Mouse (Mus musculus) megakaryocyte-erythroid progenitor cell, adult 5-6 weeks (primary cell): Measurements from ENCODE around the gene Pdlim1. TPM values are rescaled to one million over a fixed set of nuclear protein-coding genes. Genes with fewer than 3 reads are reported as not detected.

Experiments
- ATAC-seq: replicated peaks from 2 replicates; pipeline ENCODE4 v1.8.0; 2016; ENCODE audit warnings: mild to moderate bottlenecking, inconsistent platforms; ENCODE audit not compliant: severe bottlenecking, poor library complexity, low FRiP score, low TSS enrichment
- total RNA-seq, 2 experiments: library from RNA; stranded (forward) in 1 of 2; stranded (reverse) in 1 of 2; fragments of 200-1000, 215-1000 nt in 1 of 2; fragments of >200 nt in 1 of 2; fragmentation: Nextera tagmentation in 1 of 2; gene quantifications; 2 replicates each; pipeline ENCODE4 v1.2.3; 2014 to 2017

The Pdlim1 gene
- total RNA-seq, 2 experiments from 2014 or later, result 106 to 179 TPM

DNA sequence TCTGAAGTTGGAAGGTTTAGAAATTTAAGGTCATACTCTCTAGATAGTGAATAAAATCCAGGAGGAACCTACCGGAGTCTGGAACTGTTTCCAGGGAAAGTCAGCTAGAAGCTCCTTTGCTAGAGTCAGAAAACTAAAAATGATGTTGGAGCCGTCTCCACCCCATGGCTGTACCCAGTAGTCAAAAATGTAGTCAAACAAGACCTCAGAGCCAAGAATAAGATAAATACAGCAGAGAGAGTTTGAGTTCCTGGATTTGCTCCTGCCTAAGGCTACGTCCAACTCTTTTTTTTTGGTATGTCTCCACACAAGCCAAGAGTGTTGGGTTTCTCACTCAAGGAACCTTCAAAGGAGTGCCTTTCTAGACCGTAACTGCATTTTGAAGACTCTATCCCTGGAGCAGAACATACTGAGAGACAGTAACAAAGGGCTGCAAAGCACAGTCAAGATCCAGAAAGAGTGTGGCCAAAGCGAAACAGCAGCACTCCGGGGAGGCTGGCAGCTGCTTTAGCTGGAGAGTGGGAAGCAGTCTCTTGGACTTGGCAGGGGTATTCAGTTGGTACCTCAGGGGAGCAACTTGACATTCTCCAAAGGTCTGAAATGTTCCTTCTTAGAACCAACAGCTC is 18.6 kb upstream of the Pdlim1 start:
- no peak for ATAC-seq

DNA sequence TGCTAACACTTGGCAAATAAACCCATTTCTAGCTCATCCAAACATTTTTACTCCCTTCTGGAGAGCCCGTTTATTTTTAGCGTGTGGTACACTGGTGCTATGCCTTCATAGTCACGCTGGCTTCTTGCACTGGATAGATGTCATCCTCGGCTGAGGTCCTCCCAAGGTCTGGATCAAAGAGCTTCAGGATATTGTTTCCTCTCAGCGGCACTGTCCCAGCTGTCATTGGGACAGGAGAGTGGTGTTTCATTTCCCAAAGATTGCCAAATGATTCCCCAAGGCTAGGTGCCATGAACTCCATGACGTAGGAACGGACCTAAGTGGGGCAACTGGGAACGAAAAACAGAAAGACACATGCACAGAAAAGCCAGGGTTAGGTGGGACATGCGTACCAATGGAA is 16.8 kb upstream of the Pdlim1 start:
- ATAC-seq, result no peak

DNA sequence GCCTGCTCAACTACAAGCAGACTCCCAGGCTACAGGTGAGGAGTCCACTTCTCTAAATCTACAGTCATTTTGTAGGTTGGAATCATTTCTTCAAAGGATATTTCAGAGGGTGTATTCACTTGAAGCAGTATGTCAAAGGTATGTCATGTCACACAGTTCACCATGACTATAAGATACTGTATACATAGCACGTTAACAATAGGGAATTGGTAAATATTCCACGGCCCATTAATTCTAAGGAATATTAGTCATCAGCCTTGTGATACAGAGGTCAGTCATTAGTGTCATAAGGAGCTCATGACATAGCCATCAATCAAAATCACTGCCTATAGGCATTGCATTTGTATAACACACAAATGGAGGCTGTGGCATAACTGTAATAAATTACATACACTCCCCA is 13.1 kb upstream of the Pdlim1 start:
- no peak for ATAC-seq

DNA sequence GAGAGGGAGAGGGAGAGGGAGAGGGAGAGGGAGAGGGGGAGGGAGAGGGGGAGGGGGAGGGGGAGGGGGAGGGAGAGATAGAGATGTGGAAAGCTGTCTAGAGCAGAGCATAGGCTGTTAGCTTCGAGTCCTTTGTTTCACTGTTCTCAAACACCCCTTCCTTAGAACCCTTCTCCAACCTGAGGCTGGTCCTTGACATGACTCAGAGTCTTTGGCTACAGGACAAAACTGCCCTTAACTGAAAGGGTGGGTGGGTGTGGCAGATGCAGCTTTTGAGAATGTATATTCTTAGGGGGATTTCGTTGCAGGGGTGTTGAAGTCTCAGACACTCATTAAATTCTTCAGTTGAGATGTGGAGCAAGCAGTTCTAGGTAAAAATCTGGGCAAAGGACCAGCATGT is 11.8 kb upstream of the Pdlim1 start:
- no peak for ATAC-seq

DNA sequence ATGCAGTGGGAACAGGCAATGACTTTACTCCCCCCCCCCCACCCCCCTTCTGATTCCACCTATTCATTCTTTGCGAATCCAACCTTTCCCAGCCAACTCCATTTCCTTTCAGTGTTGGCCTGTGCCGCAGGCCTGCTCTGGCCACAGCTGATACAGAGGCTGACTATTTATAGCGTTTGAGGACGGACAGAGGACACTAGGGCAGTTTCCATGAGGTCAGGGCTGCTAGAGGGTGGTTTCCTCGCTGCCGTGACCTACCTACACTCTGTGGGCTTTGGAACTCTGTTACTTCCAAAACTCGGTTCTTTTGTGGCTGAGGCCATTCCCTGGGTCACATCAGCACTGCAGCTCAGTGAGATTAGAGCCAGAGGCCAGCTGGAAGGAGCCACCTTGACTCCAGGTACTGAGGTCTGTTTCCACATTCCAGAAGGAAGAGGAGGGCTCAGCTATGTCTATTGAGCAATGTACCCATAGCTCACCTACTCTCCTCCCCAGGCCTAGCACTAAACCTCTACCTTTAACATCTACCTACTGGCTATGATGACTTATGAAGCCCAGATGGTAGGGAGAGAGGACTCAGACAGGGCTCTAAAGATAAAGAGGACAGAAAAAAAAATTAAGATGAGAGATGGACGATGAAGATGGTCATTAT is 6.9 kb upstream of the Pdlim1 start:
- no peak for ATAC-seq

DNA sequence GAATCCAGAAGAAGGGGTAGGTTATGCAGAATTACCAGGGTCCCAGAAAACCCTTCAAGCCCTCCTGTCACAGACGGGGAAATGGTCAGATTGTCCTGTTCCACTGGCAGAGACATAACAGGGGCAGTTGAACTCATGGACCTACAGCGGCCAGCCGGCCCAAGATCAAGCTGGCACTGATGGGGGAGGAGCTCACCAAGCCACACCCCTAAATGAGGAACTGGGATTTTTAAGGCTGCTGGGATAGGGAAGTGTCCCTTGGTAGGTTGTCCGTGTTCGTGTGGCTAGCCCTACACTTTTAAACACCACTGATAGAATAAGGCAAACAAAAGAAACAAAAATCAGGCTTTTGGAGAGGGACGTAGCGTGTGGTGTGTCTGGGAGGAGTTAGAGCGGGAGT is 5.9 kb upstream of the Pdlim1 start:
- no peak for ATAC-seq

DNA sequence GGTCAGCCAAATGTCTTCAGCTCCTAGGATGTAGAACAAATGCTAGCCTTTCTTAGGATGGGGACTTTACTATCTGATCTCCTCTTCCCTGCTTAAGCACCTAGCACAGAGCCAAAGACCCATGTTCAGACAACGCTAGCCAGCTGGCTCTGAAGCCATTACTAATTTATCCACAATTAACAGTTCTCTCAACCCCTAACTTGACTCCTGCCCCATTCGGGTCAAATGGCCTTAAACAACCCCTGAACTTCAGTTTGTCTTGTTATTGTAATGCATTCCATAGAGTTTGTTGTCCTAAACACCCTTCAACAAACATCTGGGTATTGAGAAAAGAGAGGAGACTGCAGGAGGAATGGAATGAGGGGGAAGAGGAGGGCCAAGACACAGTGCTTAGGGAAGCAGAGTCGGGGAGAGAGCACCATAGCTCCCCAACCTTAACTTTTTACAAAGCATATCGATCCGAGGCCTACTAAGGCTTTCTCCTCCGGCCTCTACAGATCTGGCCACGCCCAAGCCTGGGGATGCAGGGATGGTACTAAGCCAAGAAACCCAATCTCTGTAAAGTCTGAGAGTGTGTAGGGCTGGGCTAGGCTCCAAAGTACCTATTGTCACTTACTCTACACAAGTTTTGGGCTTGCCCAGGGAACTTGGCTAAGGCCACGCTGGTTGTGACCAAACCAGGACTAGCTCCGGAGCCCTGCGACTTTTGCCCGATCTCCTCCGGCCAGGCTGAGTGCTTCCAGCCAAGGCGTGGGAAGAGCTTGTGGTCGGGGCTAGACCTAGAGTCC is 4.0 kb upstream of the Pdlim1 start:
- no peak for ATAC-seq

DNA sequence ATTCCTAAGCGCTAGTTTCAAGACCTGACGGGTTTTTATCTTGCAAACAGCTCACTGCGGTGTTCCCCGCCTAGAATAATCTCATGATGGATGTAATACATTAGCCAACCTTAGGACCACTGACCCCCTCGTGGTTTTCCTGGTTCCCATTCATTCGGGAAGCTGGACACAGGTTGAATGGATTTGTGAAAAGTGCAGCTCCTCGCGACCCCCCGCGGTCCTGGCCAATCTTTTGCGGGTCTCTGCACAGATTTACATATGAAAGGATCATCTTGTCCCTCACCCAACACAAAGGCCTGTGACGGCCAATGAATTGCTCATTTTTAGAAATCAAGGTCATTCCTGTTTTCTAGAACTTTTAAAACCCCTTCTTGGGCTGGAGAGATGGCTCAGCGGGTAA is 1.0 kb upstream of the Pdlim1 start:
- no peak for ATAC-seq

DNA sequence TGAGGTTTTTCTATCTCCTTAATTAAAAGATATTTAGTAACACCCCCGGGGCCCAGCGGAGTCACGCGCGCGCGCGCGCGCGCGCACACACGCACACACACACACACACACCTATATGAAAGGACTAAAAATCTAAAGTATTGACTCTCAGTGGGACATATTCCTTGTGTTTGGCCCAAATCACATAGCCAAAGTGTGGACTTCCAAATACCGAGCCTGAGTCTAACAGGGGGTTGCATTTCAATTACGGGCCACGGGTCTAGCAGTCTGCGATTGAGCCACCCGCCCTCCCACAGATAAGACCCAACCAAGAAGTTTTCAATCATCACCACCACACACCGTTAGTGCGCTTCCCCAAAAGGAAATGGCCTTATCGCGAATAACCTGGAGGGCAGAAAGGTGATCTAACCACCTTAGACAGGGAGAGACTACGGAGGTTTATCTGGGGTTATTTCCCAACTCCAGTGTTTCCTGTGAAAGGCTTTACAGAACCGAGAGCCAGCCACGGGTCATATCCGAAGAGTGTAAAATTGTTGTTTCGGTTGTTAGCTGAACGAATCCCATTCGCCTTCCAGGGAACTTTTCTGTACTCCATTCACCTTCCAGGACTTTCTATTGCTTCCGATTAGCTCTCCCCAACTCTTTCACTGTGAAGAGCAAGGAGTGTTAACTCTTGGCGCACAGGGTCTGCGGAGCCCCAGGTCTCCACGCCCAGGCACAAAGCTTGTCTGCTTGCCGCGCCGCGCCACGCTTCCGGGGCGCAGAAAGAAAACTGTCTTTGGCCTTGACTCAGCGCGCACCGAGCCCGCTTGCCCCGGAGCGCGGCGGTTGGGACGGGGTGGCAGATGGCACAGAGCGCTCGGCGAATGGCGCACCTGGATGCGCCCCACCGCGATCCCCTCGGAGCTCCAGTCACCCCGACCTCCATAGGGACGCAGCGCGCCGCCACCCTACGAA is 1.0 kb downstream of the Pdlim1 start:
- peak; percentile 29 for ATAC-seq

DNA sequence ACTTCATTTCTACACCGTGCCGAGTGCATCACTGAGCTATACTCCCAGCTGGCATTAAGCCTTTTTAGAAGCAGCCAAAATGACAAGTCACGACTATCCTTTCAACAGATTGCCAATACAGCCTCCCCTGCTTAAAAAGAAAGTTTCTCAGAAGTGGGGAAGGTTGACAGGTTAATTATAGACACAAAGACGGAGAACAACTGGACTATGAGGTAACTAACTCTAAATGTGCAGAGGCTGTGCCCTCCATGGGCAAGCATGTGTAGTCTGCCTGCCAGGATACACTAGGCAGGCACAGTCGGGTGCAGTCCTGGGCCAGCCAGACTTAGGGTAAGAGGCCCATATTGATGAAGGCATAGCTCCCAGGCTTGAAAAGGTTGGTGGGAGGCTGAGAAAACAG is 2.1 kb downstream of the Pdlim1 start:
- ATAC-seq, result no peak

DNA sequence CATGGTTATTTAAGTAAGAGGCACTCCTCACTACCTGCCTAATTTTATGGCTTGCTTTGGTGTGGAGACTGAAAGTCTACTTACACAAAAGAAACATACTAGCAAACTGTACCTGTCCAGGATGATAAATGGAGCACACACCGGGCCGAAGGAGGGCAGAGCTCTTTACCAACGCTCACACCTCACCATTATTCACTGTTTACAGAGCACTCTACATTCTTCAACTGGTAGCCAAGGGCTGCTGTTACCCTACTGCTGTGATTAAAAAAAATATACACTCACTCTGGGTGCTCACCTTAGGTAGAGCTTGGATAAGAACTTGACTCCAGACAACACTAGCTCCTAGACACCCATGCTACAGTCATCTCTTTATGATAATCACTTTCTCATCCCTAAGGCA is 3.1 kb downstream of the Pdlim1 start:
- no peak for ATAC-seq

DNA sequence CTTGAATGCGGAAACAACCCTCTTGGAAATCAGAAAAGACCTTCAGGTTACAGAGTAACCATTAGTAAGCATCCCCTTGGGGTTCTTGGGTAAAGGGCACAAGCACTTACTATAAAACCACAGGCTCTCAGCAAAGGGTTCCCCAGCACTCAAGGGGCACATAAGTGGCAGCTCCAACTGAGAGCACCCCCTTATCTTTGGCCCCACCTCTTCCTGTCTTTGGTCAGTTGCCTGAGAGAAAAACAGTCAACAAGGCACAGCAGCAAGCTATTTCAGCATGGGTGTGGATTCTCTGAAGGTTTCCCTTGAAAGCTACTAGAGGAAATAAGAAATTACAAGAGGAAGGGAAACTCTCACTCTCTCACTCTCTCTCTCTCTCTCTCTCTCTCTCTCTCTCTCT is 4.3 kb downstream of the Pdlim1 start:
- ATAC-seq, result peak; percentile 67

DNA sequence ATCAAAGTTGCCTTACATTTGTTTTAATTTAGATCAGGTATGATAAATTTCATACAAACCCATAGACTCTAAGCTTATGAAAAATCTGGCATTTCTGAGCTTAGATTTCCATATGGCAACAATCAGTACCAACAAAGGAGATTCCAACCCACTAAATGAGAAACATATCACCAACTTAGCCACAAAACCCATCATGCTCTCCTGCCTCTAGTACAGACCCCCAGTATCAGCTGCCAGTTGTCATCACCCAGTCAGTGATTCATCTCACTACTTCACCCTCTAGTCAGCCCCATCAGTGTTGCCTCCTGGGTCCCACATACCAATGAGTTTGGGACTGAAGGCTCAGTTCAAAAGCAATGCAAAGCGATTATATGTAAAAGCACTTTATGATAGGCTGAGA is 12.2 kb downstream of the Pdlim1 start:
- ATAC-seq, result no peak

DNA sequence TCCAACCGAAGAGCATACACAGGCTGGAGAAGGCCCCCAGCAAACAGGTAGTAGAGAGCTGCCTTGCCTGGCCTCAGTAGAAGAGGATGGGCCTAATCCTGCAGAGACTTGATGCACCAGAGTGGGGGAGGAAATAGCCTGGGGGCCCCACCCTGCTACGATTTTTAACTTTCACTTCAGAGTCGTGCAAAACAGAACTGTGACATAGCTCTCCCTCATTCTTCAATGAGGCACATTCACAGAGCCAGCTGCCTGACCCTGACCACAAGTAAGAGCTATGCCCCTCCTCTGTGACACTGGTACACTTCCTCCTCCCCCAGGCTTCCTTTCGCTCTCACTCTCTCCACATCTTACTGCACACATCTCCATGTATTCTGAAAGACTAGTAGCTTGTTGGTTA is 14.2 kb downstream of the Pdlim1 start:
- ATAC-seq, result peak; percentile 54

DNA sequence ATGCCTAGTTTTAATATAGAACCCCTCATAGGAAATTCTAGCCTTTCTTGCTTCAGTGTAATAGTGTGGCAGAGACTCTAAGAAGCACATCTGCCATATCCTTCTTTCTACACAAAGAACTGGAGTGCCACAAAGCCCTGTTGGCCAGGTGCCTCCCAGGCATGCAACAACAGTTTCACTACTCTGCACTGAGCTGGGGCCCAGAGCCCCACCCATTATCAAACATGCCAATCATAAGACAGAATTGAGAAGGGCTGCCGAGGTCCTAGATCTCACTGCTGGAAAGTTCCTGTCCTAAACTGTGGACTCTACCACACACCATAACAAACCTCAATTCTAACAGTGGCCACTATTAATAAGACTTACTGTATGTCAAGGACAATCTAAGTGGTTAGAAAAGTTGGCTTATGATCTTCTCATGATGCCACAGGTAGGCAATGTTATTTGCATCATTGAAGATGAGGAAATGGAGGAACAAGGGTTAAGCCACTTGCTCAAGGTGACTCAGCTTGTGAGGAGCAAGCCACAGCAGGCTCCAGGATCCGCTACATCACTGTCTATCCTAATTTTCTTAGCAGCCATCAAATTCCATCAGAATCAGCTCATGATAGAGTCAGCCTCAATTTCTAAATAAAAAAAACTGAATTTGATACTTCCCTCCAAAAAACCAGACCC is 15.1 kb downstream of the Pdlim1 start:
- ATAC-seq, result peak; percentile 62

DNA sequence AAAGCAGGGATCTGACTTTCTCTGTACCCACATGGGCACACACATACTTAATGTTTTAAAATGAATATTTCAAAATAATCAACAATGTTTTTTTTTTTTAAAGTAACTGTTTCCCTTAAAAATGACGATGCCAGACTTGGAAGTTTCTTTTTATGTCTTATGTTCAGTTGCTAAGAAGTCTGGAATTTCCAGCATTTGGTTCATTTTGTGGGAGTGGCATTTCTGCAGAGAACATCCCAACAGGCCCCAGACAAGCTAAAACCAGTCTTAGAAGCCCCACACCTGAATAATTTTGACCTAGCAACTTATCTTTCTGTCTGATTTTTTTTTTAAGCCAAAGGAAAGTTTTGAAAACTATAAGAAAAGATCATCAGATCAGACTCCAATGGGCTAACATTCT is 16.1 kb downstream of the Pdlim1 start:
- no peak for ATAC-seq

DNA sequence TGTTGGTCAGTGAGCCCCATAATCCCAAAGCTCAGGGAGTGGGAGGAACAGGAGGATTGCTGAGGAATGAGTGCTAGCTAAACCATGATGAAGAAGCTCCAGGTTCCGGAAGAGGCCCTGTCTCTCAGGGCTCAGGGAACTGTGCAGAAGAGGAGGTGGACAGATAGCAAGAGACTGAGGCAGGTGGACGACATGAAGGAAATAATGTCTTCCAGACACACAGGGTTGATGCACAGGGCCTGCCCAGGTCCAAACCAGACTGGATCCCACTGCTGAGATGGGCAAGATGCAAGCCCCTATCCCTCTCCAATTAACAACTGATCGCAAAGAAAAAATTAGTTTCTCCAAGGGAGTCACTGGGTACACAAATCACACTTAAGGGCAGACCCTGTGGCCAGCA is 16.9 kb downstream of the Pdlim1 start:
- no peak for ATAC-seq

DNA sequence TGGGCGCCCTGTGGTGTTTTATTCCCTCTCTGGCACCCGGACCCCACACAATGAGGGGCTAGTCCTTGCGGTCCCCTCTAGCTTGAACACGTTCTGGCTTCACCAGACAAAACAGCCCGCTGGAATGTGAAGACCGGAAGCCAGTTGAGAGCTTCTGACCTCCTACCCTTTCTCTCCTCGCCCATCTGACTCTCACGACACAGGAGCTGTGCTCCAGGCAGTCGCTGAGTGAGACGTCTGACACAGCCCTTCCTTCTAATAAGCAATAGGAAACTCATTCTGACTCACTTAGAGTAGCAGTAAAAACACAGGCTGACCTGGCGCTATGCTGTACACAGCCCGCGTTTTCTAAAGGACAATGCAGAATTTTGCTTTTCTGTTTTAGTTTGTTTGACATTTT is 17.9 kb downstream of the Pdlim1 start:
- ATAC-seq, result no peak

DNA sequence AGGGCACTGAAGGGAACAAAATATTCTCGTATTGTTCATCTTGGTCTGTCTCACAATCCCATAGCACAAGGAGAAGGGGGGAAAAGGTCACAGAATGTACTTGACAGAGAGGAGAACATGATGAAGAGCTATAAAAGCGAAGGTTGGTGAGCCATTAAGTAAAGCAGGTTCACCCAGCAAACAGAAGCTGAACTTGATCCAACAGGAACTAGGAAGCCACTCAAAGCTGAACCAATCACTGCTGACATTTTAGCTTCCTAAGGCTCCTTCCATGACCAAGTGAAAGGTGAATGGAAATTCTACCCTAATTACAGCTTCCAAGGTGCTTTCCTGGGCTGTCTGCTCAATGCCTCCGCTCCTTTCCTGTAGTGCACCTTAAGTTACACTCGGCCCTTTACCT is 20.5 kb downstream of the Pdlim1 start:
- ATAC-seq, result no peak
